Mouse (Mus musculus): Measurements from ENCODE around the gene Caln1. TPM values are rescaled to one million over a fixed set of nuclear protein-coding genes. Genes with fewer than 3 reads are reported as not detected.

Caln1 gene
- polyA plus RNA-seq, 1 experiment from 2014 or later = 0.10 TPM

DNA sequence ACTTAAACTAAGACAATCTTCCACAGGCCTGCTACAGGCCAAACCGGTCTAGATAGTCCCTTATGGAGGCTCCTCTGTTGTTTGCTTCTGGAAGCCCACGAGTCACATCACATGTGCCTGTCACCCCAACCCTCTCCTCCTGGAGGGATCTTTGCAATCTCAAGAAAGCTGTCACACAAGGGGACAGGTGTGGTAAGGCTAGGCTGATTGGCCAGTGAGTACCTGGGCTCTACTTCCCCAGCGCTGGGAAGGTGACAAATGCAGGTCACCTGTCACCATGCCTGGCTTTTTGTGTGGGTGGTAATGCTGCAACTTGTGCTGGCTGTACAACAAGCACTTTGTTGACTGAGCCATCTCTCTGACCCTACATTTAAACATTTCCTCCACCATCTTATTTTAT, 338.5 kb downstream of the Caln1 start:
- Histone ChIP-seq H3K4me3 (replicated peaks) (no peak overlapping the region), H3K36me3 (no peaks in the 10 kb centered on the region), H3K9ac (no peak overlapping the region), H3K9me3 (no peaks in the 10 kb centered on the region), H3K4me1 (replicated peaks) (no peaks in the 10 kb centered on the region), H3K4me2 (replicated peaks) (no peak overlapping the region), H3K27me3 (replicated peaks) (no peaks in the 10 kb centered on the region), H3K27ac (no peak overlapping the region)
- WGBS = 63% methylated on average over 3 of the region's 3 CpGs
- ATAC-seq = no peak

DNA sequence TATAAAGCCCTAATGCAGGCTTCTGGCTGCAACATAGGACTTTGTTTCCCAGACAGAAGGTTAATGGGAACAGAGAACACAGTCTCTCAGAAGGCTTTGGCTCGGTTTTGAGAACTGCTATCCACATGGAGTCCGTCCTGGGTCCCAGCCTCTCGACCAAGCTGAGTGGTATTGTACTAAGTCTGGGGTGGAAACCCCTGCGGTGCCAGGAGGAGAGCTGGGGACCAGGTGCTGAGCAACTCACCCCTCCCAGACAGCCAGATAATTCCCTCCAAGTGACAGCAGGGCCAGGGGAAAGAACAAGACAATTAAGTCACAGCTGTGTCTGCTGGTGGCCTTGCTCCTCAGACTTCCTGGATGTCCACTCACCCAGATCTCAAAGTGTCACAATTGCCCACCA, 339.4 kb downstream of the Caln1 start:
- 70% methylated on average over 4 of the region's 4 CpGs for WGBS
- Histone ChIP-seq H3K36me3 (no peaks in the 10 kb centered on the region), H3K9ac (no peak overlapping the region), H3K27ac (no peak overlapping the region), H3K4me3 (replicated peaks) (no peak overlapping the region), H3K27me3 (replicated peaks) (no peaks in the 10 kb centered on the region), H3K4me1 (replicated peaks) (no peaks in the 10 kb centered on the region), H3K4me2 (replicated peaks) (no peak overlapping the region), H3K9me3 (no peaks in the 10 kb centered on the region)
- no peak for ATAC-seq

- H3K4me2 ChIP-seq (replicated peaks) = no peak overlapping the region
- 88% methylated on average over 2 of the region's 2 CpGs for WGBS
- H3K27ac ChIP-seq = no peak overlapping the region
- no peaks in the 10 kb centered on the region for H3K9me3 ChIP-seq
- no peak overlapping the region for H3K9ac ChIP-seq
- H3K36me3 ChIP-seq = no peaks in the 10 kb centered on the region
- H3K4me1 ChIP-seq (replicated peaks) = no peaks in the 10 kb centered on the region
- H3K27me3 ChIP-seq (replicated peaks) = no peaks in the 10 kb centered on the region
- ATAC-seq = no peak
- H3K4me3 ChIP-seq (replicated peaks) = no peak overlapping the region
Observed at GRCm38 (mm10) chr5:130711643-130712042, 342.4 kb downstream of the Caln1 start.

- no peaks in the 10 kb centered on the region for H3K9me3 ChIP-seq
- no peaks in the 10 kb centered on the region for H3K27me3 ChIP-seq (replicated peaks)
- H3K27ac ChIP-seq = no peak overlapping the region
- peak; percentile 77 for ATAC-seq
- H3K4me3 ChIP-seq (replicated peaks) = no peak overlapping the region
- no peaks in the 10 kb centered on the region for H3K36me3 ChIP-seq
- WGBS = 88% methylated on average over 1 of the region's 1 CpGs
- H3K4me2 ChIP-seq (replicated peaks) = no peak overlapping the region
- H3K9ac ChIP-seq = no peak overlapping the region
- no peaks in the 10 kb centered on the region for H3K4me1 ChIP-seq (replicated peaks)
Observed at GRCm38 (mm10) chr5:130712281-130712680, 343.0 kb downstream of the Caln1 start.

- no peak for ATAC-seq
- 82% methylated on average over 4 of the region's 4 CpGs for WGBS
- H3K9me3 ChIP-seq = no peaks in the 10 kb centered on the region
Observed at GRCm38 (mm10) chr5:130715181-130715580, 345.9 kb downstream of the Caln1 start.

DNA sequence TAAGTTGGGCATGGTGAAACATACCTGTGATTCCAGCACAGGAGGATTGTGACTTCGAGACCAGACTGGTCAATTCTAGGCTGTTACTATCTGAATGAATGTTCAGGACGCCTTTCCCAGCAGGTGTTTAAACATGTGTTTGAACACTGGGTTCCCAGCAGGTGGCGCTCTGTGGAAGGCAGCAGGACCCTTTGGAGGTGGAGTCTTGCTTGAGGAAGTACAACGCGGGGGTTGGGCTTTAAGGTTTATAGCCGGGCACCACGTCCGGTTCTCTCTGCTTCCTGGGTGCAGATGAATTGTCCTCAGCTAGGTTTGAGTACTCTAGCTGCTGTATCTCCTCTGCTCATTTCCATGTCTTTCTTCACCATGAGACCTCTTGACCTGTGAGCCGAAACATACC, 349.1 kb downstream of the Caln1 start:
- H3K4me2 ChIP-seq (replicated peaks) = no peak overlapping the region
- H3K27me3 ChIP-seq (replicated peaks) = no peaks in the 10 kb centered on the region
- no peak overlapping the region for H3K9ac ChIP-seq
- 53% methylated on average over 9 of the region's 9 CpGs for WGBS
- H3K4me3 ChIP-seq (replicated peaks) = no peak overlapping the region
- no peak for ATAC-seq
- H3K4me1 ChIP-seq (replicated peaks) = no peaks in the 10 kb centered on the region
- H3K9me3 ChIP-seq = no peaks in the 10 kb centered on the region
- no peaks in the 10 kb centered on the region for H3K36me3 ChIP-seq
- H3K27ac ChIP-seq = no peak overlapping the region

More at GRCm38 (mm10) chr5:130715181-130715580, 345.9 kb downstream of the Caln1 start:
- no peak overlapping the region for H3K4me3 ChIP-seq (replicated peaks)
- no peaks in the 10 kb centered on the region for H3K36me3 ChIP-seq
- H3K4me2 ChIP-seq (replicated peaks) = no peak overlapping the region
- no peaks in the 10 kb centered on the region for H3K4me1 ChIP-seq (replicated peaks)
- H3K9ac ChIP-seq = no peak overlapping the region
- no peak overlapping the region for H3K27ac ChIP-seq
- H3K27me3 ChIP-seq (replicated peaks) = no peaks in the 10 kb centered on the region

DNA sequence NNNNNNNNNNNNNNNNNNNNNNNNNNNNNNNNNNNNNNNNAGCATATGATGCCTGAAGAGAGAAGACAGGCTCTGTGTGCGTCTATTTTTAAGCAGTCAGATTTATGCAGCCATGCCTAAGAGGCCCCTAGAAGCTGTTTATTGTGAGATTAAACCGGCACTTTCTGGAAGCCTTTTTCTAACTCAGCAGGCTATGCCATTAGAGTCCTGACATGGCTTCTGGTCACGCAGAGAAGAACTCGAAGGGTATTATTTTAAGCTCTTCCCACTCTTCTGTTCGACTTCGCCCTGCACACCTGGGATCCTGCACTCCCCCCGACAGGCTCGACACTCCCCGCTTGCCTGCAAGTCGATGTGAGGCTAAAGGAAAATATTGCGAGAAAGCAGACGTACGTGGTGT, 372.9 kb downstream of the Caln1 start:
- no peak overlapping the region for H3K9ac ChIP-seq
- ATAC-seq = no peak
- no peaks in the 10 kb centered on the region for H3K4me1 ChIP-seq (replicated peaks)
- no peak overlapping the region for H3K27ac ChIP-seq
- no peaks in the 10 kb centered on the region for H3K9me3 ChIP-seq
- WGBS = 80% methylated on average over 13 of the region's 13 CpGs
- H3K36me3 ChIP-seq = no peaks in the 10 kb centered on the region
- H3K27me3 ChIP-seq (replicated peaks) = no peaks in the 10 kb centered on the region
- H3K4me3 ChIP-seq (replicated peaks) = no peak overlapping the region
- no peak overlapping the region for H3K4me2 ChIP-seq (replicated peaks)

DNA sequence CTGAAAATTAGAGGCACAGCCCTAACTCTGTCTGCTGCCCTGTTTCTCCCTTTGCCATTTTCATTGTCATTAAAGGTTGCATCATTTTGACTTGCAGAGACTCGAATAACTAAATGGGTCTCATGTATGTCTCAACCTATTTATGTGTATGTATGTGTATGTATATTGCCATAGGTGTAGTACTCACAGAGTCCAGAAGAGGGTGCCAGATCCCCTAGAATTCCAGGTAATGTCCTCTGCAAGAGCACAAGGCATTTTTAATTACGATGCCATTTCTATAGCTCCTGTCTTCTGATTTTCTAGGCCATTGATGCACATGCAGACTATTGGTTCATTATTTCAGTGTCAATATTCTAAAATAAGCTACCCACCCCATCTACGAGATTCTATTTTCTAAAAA, 388.3 kb downstream of the Caln1 start:
- no peaks in the 10 kb centered on the region for H3K4me1 ChIP-seq (replicated peaks)
- ATAC-seq = no peak
- WGBS = 87% methylated on average over 3 of the region's 3 CpGs
- no peak overlapping the region for H3K4me2 ChIP-seq (replicated peaks)
- H3K27ac ChIP-seq = no peak overlapping the region
- no peaks in the 10 kb centered on the region for H3K36me3 ChIP-seq
- no peak overlapping the region for H3K9ac ChIP-seq
- H3K27me3 ChIP-seq (replicated peaks) = no peaks in the 10 kb centered on the region
- 0 out of 2 replicates have a peak, but pooled peaks cover 3% of the 10 kb centered on the region for H3K9me3 ChIP-seq
- no peak overlapping the region for H3K4me3 ChIP-seq (replicated peaks)

GRCm38 (mm10) chr5:130765784-130766183, 396.5 kb downstream of the Caln1 start:
- no peaks in the 10 kb centered on the region for H3K9me3 ChIP-seq
- 94% methylated on average over 6 of the region's 6 CpGs for WGBS
- H3K9ac ChIP-seq = no peak overlapping the region
- H3K36me3 ChIP-seq = no peaks in the 10 kb centered on the region
- H3K4me3 ChIP-seq (replicated peaks) = no peak overlapping the region
- no peak overlapping the region for H3K4me2 ChIP-seq (replicated peaks)
- no peaks in the 10 kb centered on the region for H3K27me3 ChIP-seq (replicated peaks)
- ATAC-seq = no peak
- H3K4me1 ChIP-seq (replicated peaks) = no peaks in the 10 kb centered on the region
- H3K27ac ChIP-seq = no peak overlapping the region

- Histone ChIP-seq H3K4me3 (replicated peaks) (no peak overlapping the region), H3K9me3 (no peaks in the 10 kb centered on the region), H3K4me2 (replicated peaks) (no peak overlapping the region), H3K9ac (no peak overlapping the region), H3K27ac (no peak overlapping the region), H3K27me3 (replicated peaks) (no peaks in the 10 kb centered on the region), H3K36me3 (no peaks in the 10 kb centered on the region), H3K4me1 (replicated peaks) (no peaks in the 10 kb centered on the region)
- ATAC-seq = no peak
- 84% methylated on average over 5 of the region's 5 CpGs for WGBS
Observed at GRCm38 (mm10) chr5:130771061-130771741, 401.9 kb downstream of the Caln1 start.

DNA sequence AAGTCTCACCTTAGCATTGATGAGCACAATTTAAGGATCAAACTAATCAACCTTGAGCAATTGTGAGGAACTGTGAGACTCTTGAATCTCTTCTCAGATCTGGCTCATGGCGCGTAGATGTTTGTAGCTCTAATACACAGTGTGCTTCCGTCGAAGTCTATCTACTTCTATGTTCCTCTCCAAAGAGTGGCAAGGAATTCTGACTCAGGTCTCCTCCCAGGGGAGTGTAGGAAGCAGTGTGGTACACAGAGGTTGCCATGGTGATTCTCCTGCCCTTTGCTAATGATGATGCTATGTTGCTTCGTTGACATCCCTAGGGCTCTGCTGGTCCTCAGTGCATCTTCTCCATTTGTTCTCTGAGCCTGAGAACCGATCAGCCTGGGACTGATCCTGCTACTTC, 403.2 kb downstream of the Caln1 start:
- Histone ChIP-seq H3K36me3 (no peaks in the 10 kb centered on the region), H3K4me1 (replicated peaks) (no peaks in the 10 kb centered on the region), H3K27me3 (replicated peaks) (no peaks in the 10 kb centered on the region), H3K4me2 (replicated peaks) (no peak overlapping the region), H3K9ac (no peak overlapping the region), H3K27ac (no peak overlapping the region), H3K4me3 (replicated peaks) (no peak overlapping the region), H3K9me3 (no peaks in the 10 kb centered on the region)
- WGBS = 88% methylated on average over 6 of the region's 6 CpGs
- ATAC-seq = no peak

- Histone ChIP-seq H3K4me2 (replicated peaks) (no peak overlapping the region), H3K9me3 (no peaks in the 10 kb centered on the region), H3K27me3 (replicated peaks) (no peaks in the 10 kb centered on the region), H3K4me3 (replicated peaks) (no peak overlapping the region), H3K9ac (no peak overlapping the region), H3K27ac (no peak overlapping the region), H3K36me3 (no peaks in the 10 kb centered on the region), H3K4me1 (replicated peaks) (no peaks in the 10 kb centered on the region)
- ATAC-seq = no peak
- 82% methylated on average over 3 of the region's 3 CpGs for WGBS
Observed at GRCm38 (mm10) chr5:130774946-130775345, 405.7 kb downstream of the Caln1 start.

GRCm38 (mm10) chr5:130792755-130793452, 423.6 kb downstream of the Caln1 start:
- Histone ChIP-seq H3K4me2 (replicated peaks) (no peak overlapping the region), H3K27me3 (replicated peaks) (no peaks in the 10 kb centered on the region), H3K36me3 (no peaks in the 10 kb centered on the region), H3K4me3 (replicated peaks) (no peak overlapping the region), H3K9ac (no peak overlapping the region), H3K27ac (no peak overlapping the region), H3K9me3 (no peaks in the 10 kb centered on the region), H3K4me1 (replicated peaks) (no peaks in the 10 kb centered on the region)
- ATAC-seq = no peak
- 88% methylated on average over 3 of the region's 3 CpGs for WGBS

Measured in intestine, embryonic 15.5 days (tissue).